Mouse (Mus musculus) lung, adult 2 months (tissue): ENCODE data around the gene Bglap2.

ENCODE experiments used
- CTCF ChIP-seq: fragments of 200-500 bp; IDR thresholded peaks from 2 replicates; pipeline ENCODE4 v1.5.1; 2011; ENCODE audit warnings: mild to moderate bottlenecking, low read length, control low read depth; ENCODE audit not compliant: insufficient read depth
- POLR2A ChIP-seq: fragments of 200-500 bp; IDR thresholded peaks from 2 replicates; pipeline ENCODE4 v1.6.1; 2011; ENCODE audit warnings: low read depth, mild to moderate bottlenecking, control low read depth, low read length, borderline replicate concordance; ENCODE audit errors: extremely low read depth

GRCm38 (mm10) chr3:88359989-88360388 is 18.5 kb downstream of the Bglap2 start:
- TF ChIP-seq POLR2A (no peak), CTCF (no peak)
